Mouse (Mus musculus) liver, embryonic 15.5 days (tissue): ENCODE results near the gene Ints3. TPM values are rescaled to one million over a fixed set of nuclear protein-coding genes. Genes with fewer than 3 reads are reported as not detected.

Experiments
- ATAC-seq: fragments of 200-750 bp; cut with Nextera tagmentation; 2 replicates; pipeline ENCODE4 v1.8.0; 2017; ENCODE audit warnings: moderate number of reproducible peaks, mild to moderate bottlenecking, moderate library complexity; ENCODE audit not compliant: insufficient read depth
- H3K27ac ChIP-seq: fragments of 300-500 bp; sonication (generic); replicated peaks from 2 replicates; pipeline ENCODE4 v1.5.1; 2015; ENCODE audit warnings: mild to moderate bottlenecking, inconsistent platforms
- H3K27me3 ChIP-seq: fragments of 300-500 bp; sonication (generic); 2 replicates; pipeline ENCODE4 v1.6.1; 2015; ENCODE audit warnings: mild to moderate bottlenecking, inconsistent platforms
- H3K36me3 ChIP-seq: fragments of 300-500 bp; sonication (generic); replicated peaks from 2 replicates; pipeline ENCODE4 v1.6.1; 2015; ENCODE audit warnings: moderate library complexity, mild to moderate bottlenecking, inconsistent platforms
- H3K4me1 ChIP-seq: fragments of 300-500 bp; sonication (generic); replicated peaks from 2 replicates; pipeline ENCODE4 v1.6.1; 2015; ENCODE audit warnings: inconsistent platforms
- H3K4me2 ChIP-seq: fragments of 300-500 bp; sonication (generic); 2 replicates; pipeline ENCODE4 v1.6.1; 2015; ENCODE audit warnings: moderate library complexity, mild to moderate bottlenecking, inconsistent platforms
- H3K4me3 ChIP-seq: fragments of 300-500 bp; sonication (generic); replicated peaks from 2 replicates; pipeline ENCODE4 v1.5.1; 2015; ENCODE audit warnings: mild to moderate bottlenecking, inconsistent platforms
- H3K9ac ChIP-seq: fragments of 300-500 bp; sonication (generic); 2 replicates; pipeline ENCODE4 v1.6.1; 2015; ENCODE audit warnings: moderate library complexity, mild to moderate bottlenecking, inconsistent platforms
- H3K9me3 ChIP-seq: fragments of 300-500 bp; sonication (generic); replicated peaks from 2 replicates; pipeline ENCODE4 v1.6.1; 2016; ENCODE audit warnings: inconsistent platforms
- WGBS: fragments of 180-500 bp; shearing (Covaris S2); methylation state at CpG from one replicate; pipeline ENCODE4 v1.1.7; 2015; ENCODE audit warnings: mixed read lengths; ENCODE audit not compliant: insufficient replicate concordance; 5-methylcytosine and 5-hydroxymethylcytosine counted together
- polyA plus RNA-seq: library from polyadenylated mRNA; unstranded; fragments of >200 nt; fragmentation: Nextera tagmentation; extraction: Ambion mirVana; gene quantifications from 2 replicates; pipeline ENCODE4 v1.2.1, GENCODE M21; 2015

Gene Ints3
- polyA plus RNA-seq, 1 experiment from 2014 or later, result 9.2 TPM

- no peaks in the 10 kb centered on the region for H3K9me3 ChIP-seq
- H3K4me3 ChIP-seq, result no peak overlapping the region
- H3K27me3 ChIP-seq, result peaks cover 41% of the 10 kb centered on the region
- no peak overlapping the region for H3K9ac ChIP-seq
- H3K4me1 ChIP-seq, result peaks cover 23% of the 10 kb centered on the region
- H3K36me3 ChIP-seq, result peaks cover 52% of the 10 kb centered on the region
- no peak overlapping the region for H3K27ac ChIP-seq
- no peak overlapping the region for H3K4me2 ChIP-seq
- no peak for ATAC-seq
- 53% methylated on average over 4 of the region's 4 CpGs for WGBS
Observed at GRCm38 (mm10) chr3:90391004-90391403, 42.4 kb downstream of the Ints3 start.

- WGBS, result 3% methylated on average over 54 of the region's 55 CpGs
- H3K9ac ChIP-seq, result no peak within 1 kb of the TSS
Observed at GRCm38 (mm10) chr3:90389511-90390490, 43.6 kb downstream of the Ints3 start, which contains the start of gene Slc27a3. Gene Slc27a3, minus strand, starts transcription at chr3:90389938.

GRCm38 (mm10) chr3:90388726-90389510 is 44.5 kb downstream of the Ints3 start:
- 9% methylated on average over 53 of the region's 53 CpGs for WGBS
- Histone ChIP-seq H3K27ac (no peak overlapping the region), H3K4me2 (peak overlapping the region; percentile 70), H3K36me3 (peaks cover 31% of the 10 kb centered on the region), H3K9me3 (no peaks in the 10 kb centered on the region), H3K9ac (no peak overlapping the region), H3K4me3 (peak overlapping the region; percentile 52), H3K27me3 (peaks cover 41% of the 10 kb centered on the region), H3K4me1 (peaks cover 21% of the 10 kb centered on the region)
- ATAC-seq, result peak; percentile 12; the same call in 1 of the 2 replicates

More at GRCm38 (mm10) chr3:90389511-90390490, 43.6 kb downstream of the Ints3 start, which contains the start of gene Slc27a3:
- Histone ChIP-seq H3K4me3 (peak within 1 kb of the TSS; percentile 52), H3K27me3 (peaks cover 41% of the 10 kb centered on the region), H3K4me2 (peak within 1 kb of the TSS; percentile 70), H3K36me3 (peaks cover 40% of the 10 kb centered on the region), H3K9me3 (no peaks in the 10 kb centered on the region), H3K4me1 (peaks cover 19% of the 10 kb centered on the region), H3K27ac (no peak within 1 kb of the TSS)
- ATAC-seq, result peak; percentile 29; the same call in 1 of the 2 replicates

- 53% methylated on average over 4 of the region's 4 CpGs for WGBS
- Histone ChIP-seq H3K9me3 (no peaks in the 10 kb centered on the region), H3K4me1 (peaks cover 21% of the 10 kb centered on the region), H3K4me2 (no peak overlapping the region), H3K36me3 (peaks cover 23% of the 10 kb centered on the region), H3K9ac (no peak overlapping the region), H3K27me3 (peaks cover 41% of the 10 kb centered on the region), H3K27ac (no peak overlapping the region), H3K4me3 (no peak overlapping the region)
- ATAC-seq, result no peak
Observed at GRCm38 (mm10) chr3:90388192-90388591, 45.2 kb downstream of the Ints3 start.

GRCm38 (mm10) chr3:90387483-90387882 is 45.9 kb downstream of the Ints3 start:
- H3K4me3 ChIP-seq, result no peak overlapping the region
- peaks cover 16% of the 10 kb centered on the region for H3K36me3 ChIP-seq
- no peak overlapping the region for H3K9ac ChIP-seq
- WGBS, result 62% methylated on average over 11 of the region's 11 CpGs
- peaks cover 21% of the 10 kb centered on the region for H3K4me1 ChIP-seq
- H3K9me3 ChIP-seq, result no peaks in the 10 kb centered on the region
- H3K27me3 ChIP-seq, result peaks cover 41% of the 10 kb centered on the region
- no peak for ATAC-seq
- H3K4me2 ChIP-seq, result no peak overlapping the region
- no peak overlapping the region for H3K27ac ChIP-seq

- Histone ChIP-seq H3K4me3 (no peak overlapping the region), H3K27me3 (peaks cover 41% of the 10 kb centered on the region), H3K36me3 (peaks cover 10% of the 10 kb centered on the region)
Observed at GRCm38 (mm10) chr3:90386817-90387216, 46.6 kb downstream of the Ints3 start.

GRCm38 (mm10) chr3:90384851-90385375 is 48.5 kb downstream of the Ints3 start:
- Histone ChIP-seq H3K4me2 (no peak overlapping the region), H3K9me3 (no peaks in the 10 kb centered on the region), H3K4me3 (no peak overlapping the region), H3K4me1 (peaks cover 17% of the 10 kb centered on the region), H3K27me3 (peaks cover 31% of the 10 kb centered on the region), H3K9ac (no peak overlapping the region), H3K36me3 (no peaks in the 10 kb centered on the region), H3K27ac (no peak overlapping the region)
- no peak for ATAC-seq
- 56% methylated on average over 7 of the region's 7 CpGs for WGBS

More at GRCm38 (mm10) chr3:90386817-90387216, 46.6 kb downstream of the Ints3 start:
- H3K4me1 ChIP-seq, result peaks cover 21% of the 10 kb centered on the region
- H3K9ac ChIP-seq, result no peak overlapping the region
- 78% methylated on average over 10 of the region's 10 CpGs for WGBS
- H3K27ac ChIP-seq, result no peak overlapping the region
- no peak overlapping the region for H3K4me2 ChIP-seq
- no peaks in the 10 kb centered on the region for H3K9me3 ChIP-seq
- ATAC-seq, result no peak

- Histone ChIP-seq H3K4me3 (no peak overlapping the region), H3K27me3 (peaks cover 18% of the 10 kb centered on the region), H3K9ac (no peak overlapping the region), H3K36me3 (no peaks in the 10 kb centered on the region), H3K4me1 (peaks cover 7% of the 10 kb centered on the region; the same call in 1 of the 2 replicates), H3K27ac (no peak overlapping the region), H3K9me3 (no peaks in the 10 kb centered on the region), H3K4me2 (no peak overlapping the region)
- ATAC-seq, result no peak
- WGBS, result 41% methylated on average over 4 of the region's 4 CpGs
Observed at GRCm38 (mm10) chr3:90383690-90384089, 49.7 kb downstream of the Ints3 start.

GRCm38 (mm10) chr3:90381727-90382126 is 51.7 kb downstream of the Ints3 start:
- Histone ChIP-seq H3K36me3 (no peaks in the 10 kb centered on the region), H3K27me3 (no peaks in the 10 kb centered on the region), H3K4me3 (no peak overlapping the region), H3K27ac (no peak overlapping the region), H3K4me2 (no peak overlapping the region), H3K4me1 (peaks cover 7% of the 10 kb centered on the region; the same call in 1 of the 2 replicates), H3K9ac (no peak overlapping the region), H3K9me3 (no peaks in the 10 kb centered on the region)
- WGBS, result 69% methylated on average over 11 of the region's 11 CpGs
- ATAC-seq, result no peak

- no peak for ATAC-seq
- Histone ChIP-seq H3K4me1 (0 out of 2 replicates have a peak, but pooled peaks cover 6% of the 10 kb centered on the region), H3K9me3 (no peaks in the 10 kb centered on the region), H3K27ac (no peak overlapping the region), H3K36me3 (no peaks in the 10 kb centered on the region), H3K27me3 (no peaks in the 10 kb centered on the region), H3K4me2 (no peak overlapping the region), H3K9ac (no peak overlapping the region), H3K4me3 (no peak overlapping the region)
- 64% methylated on average over 5 of the region's 5 CpGs for WGBS
Observed at GRCm38 (mm10) chr3:90378496-90378895, 54.9 kb downstream of the Ints3 start.
